Mouse (Mus musculus) limb, embryonic 15.5 days (tissue): ENCODE measurements around the gene Ttc6. TPM values are rescaled to one million over a fixed set of nuclear protein-coding genes. Genes with fewer than 3 reads are reported as not detected.

Experiments
- ATAC-seq: fragments of 200-750 bp; cut with Nextera tagmentation; 2 replicates; pipeline ENCODE4 v1.8.0; 2017; ENCODE audit warnings: low read depth, moderate TSS enrichment; ENCODE audit not compliant: insufficient number of reproducible peaks, low FRiP score, low TSS enrichment
- H3K27ac ChIP-seq: fragments of 300-500 bp; sonication (generic); 2 replicates; pipeline ENCODE4 v1.5.1; 2015; ENCODE audit warnings: moderate library complexity, mild to moderate bottlenecking, inconsistent platforms
- H3K27me3 ChIP-seq: fragments of 300-500 bp; sonication (generic); 2 replicates; pipeline ENCODE4 v1.6.1; 2015; ENCODE audit warnings: inconsistent platforms
- H3K36me3 ChIP-seq: fragments of 300-500 bp; sonication (generic); 2 replicates; pipeline ENCODE4 v1.6.1; 2015; ENCODE audit warnings: inconsistent platforms
- H3K4me1 ChIP-seq: fragments of 300-500 bp; sonication (generic); 2 replicates; pipeline ENCODE4 v1.6.1; 2015; ENCODE audit warnings: inconsistent platforms
- H3K4me2 ChIP-seq: fragments of 300-500 bp; sonication (generic); 2 replicates; pipeline ENCODE4 v1.6.1; 2015; ENCODE audit warnings: mild to moderate bottlenecking, inconsistent platforms
- H3K4me3 ChIP-seq: fragments of 300-500 bp; sonication (generic); 2 replicates; pipeline ENCODE4 v1.5.1; 2015; ENCODE audit warnings: mild to moderate bottlenecking, inconsistent platforms
- H3K9ac ChIP-seq: fragments of 300-500 bp; sonication (generic); 2 replicates; pipeline ENCODE4 v1.6.1; 2015; ENCODE audit warnings: inconsistent platforms
- H3K9me3 ChIP-seq: fragments of 300-500 bp; sonication (generic); 2 replicates; pipeline ENCODE4 v1.6.1; 2016; ENCODE audit warnings: inconsistent platforms
- whole genome bisulfite sequencing: fragments of 180-500 bp; shearing (Covaris S2); methylation state at CpG from one replicate; pipeline ENCODE4 v1.1.7; 2015; 5-methylcytosine and 5-hydroxymethylcytosine counted together
- polyA plus RNA-seq: library from polyadenylated mRNA; unstranded; fragments of >200 nt; fragmentation: Nextera tagmentation; extraction: Ambion mirVana; gene quantifications from 2 replicates; pipeline ENCODE4 v1.2.1, GENCODE M21; 2015

Ttc6 gene
- polyA plus RNA-seq, 1 experiment from 2014 or later = 0.29 TPM

DNA sequence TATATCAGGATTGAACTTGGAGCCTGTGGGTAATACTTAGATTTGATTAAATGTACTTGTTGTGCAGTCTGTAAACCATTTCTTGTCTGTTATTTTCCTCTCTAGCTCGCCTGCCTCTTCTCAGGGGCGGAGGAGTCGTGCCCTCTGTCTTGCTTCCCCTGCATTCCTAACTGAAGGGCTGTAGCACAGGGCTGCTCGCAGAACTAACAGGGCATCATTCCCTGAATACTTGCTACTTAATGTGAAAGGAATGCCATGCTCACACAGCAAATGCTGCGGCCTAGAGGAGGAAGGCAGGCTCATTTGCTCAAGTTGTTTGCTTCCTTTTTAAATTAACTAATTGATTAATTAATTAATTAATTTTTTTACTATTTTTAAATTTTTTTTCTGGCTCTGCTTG, 43.7 kb downstream of the Ttc6 start:
- H3K4me2 ChIP-seq = no peak overlapping the region
- H3K4me1 ChIP-seq = no peaks in the 10 kb centered on the region
- H3K9ac ChIP-seq = no peak overlapping the region
- ATAC-seq = no peak
- H3K36me3 ChIP-seq = no peaks in the 10 kb centered on the region
- H3K9me3 ChIP-seq = no peaks in the 10 kb centered on the region
- H3K4me3 ChIP-seq = no peak overlapping the region
- H3K27ac ChIP-seq = no peak overlapping the region
- no peaks in the 10 kb centered on the region for H3K27me3 ChIP-seq
- 61% methylated on average over 5 of the region's 5 CpGs for WGBS

DNA sequence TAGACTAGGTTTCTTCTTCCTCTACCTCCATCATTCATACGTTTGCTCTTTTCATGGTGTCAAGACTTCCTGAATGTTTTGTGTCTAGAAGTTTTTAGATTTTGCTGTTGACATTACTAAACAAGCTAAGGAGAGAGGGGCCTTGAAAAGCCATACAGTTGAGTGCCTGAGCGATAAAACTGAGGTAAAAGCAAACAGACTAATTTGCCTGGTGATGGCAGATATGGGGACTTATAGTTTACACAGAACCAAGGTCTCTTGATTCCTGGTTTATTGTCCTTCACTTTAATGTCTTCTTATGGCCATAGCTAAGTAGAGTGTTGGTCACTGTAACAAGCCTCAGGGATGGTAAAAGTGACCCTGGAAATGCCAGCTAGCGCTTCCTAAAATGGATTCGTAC, 51.2 kb downstream of the Ttc6 start:
- no peak overlapping the region for H3K4me3 ChIP-seq
- no peak for ATAC-seq
- WGBS = 88% methylated on average over 4 of the region's 4 CpGs

DNA sequence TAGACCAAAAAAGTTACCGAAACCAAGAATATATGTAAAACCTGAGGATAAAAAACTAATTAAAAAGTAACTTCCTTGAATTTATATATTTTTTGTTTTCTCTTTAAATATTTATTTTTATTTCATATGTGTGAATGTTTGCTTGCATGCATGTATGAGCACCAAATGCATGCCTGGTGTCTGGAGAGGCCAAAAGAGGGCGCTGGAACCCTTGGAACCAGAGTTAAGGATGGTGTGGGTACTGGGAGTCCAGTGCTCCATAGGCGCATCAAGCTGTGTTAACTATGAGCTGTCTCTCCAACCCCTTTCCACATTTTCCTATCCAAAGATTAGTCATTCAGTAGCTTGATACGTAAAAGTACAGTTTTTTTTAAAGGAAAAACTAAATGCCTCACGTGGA, 58.1 kb downstream of the Ttc6 start:
- no peaks in the 10 kb centered on the region for H3K36me3 ChIP-seq
- H3K4me2 ChIP-seq = no peak overlapping the region
- H3K27me3 ChIP-seq = no peaks in the 10 kb centered on the region
- no peaks in the 10 kb centered on the region for H3K9me3 ChIP-seq
- no peak for ATAC-seq
- no peak overlapping the region for H3K27ac ChIP-seq
- 67% methylated on average over 5 of the region's 5 CpGs for whole genome bisulfite sequencing
- no peak overlapping the region for H3K9ac ChIP-seq
- H3K4me3 ChIP-seq = no peak overlapping the region
- no peaks in the 10 kb centered on the region for H3K4me1 ChIP-seq

More for the DNA sequence above, 51.2 kb downstream of the Ttc6 start:
- Histone ChIP-seq H3K9me3 (no peaks in the 10 kb centered on the region), H3K36me3 (no peaks in the 10 kb centered on the region), H3K4me2 (no peak overlapping the region), H3K27ac (no peak overlapping the region), H3K27me3 (no peaks in the 10 kb centered on the region), H3K9ac (no peak overlapping the region), H3K4me1 (no peaks in the 10 kb centered on the region)

DNA sequence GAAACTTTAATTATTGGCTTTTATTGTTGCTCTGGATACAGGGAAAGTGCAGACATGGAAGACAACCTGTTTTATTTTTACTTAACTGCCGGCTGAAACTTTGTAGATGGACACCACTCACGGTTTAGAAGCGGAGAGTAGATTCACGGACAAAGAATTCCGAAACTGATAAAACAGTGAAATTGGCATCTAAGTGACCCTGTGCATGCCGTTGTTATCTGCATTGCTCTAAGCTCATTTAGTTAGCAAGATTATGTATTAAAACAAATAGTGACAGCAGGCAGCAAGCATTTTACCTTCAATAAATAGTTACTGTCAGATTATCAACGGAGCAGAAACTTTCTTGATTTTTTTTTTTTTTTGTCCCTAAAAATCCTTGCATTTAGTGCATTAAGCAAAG, 59.4 kb downstream of the Ttc6 start:
- WGBS = 54% methylated on average over 7 of the region's 7 CpGs
- Histone ChIP-seq H3K4me1 (no peaks in the 10 kb centered on the region), H3K9ac (no peak overlapping the region), H3K4me2 (no peak overlapping the region), H3K4me3 (no peak overlapping the region), H3K27ac (no peak overlapping the region), H3K36me3 (no peaks in the 10 kb centered on the region), H3K27me3 (no peaks in the 10 kb centered on the region), H3K9me3 (no peaks in the 10 kb centered on the region)
- no peak for ATAC-seq

DNA sequence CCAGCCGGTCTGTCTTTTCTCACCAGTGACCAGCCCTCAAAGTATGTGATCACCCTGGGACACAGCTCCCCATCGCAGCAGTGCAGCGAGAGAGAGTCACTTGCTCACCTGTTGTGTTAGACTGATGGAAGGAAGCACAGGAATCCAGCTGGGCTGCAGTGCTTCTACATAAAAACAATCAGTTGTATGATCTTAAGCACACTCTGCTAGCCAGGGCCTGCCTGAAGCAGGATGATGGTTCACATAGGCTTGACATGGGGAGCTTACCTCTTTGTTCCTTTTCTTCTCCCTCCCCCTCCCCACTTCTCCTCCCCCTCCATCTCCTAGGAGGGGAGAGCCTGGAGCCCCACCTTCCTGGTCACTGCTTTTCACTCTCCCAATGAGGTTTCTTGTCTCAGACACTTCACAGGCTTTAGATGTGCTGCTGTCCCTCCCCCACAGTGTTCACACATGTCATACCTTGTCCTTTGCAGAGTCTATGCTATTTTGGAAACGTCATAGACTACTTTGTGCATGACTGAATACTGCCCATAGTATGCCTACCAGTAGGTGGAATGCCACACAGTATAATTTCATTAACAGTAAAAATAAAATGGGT, 60.2 kb downstream of the Ttc6 start:
- no peaks in the 10 kb centered on the region for H3K36me3 ChIP-seq
- H3K27ac ChIP-seq = no peak overlapping the region
- no peak for ATAC-seq
- no peaks in the 10 kb centered on the region for H3K4me1 ChIP-seq
- no peak overlapping the region for H3K9ac ChIP-seq
- 33% methylated on average over 4 of the region's 4 CpGs for WGBS
- H3K27me3 ChIP-seq = no peaks in the 10 kb centered on the region
- no peak overlapping the region for H3K4me2 ChIP-seq
- no peak overlapping the region for H3K4me3 ChIP-seq
- H3K9me3 ChIP-seq = no peaks in the 10 kb centered on the region

DNA sequence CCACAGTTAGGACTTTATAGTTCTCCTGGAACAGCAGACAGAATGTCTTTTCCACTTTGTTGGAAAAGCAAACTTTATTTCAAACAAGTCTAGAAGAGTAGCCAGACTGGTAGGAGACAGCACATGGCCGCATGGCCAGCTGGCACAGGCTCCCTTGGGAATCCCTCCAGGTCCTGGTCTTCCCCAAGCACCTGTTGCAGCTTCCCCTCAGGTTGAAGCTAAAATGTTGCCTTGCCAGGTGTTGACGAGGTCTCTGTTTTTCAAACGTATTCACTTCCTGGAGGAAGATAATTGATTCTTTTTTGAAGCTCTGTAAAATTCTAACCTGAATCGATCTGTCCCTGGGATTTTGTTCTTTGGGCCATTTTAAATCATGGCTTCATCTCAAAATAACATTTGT, 86.1 kb downstream of the Ttc6 start:
- Histone ChIP-seq H3K36me3 (no peaks in the 10 kb centered on the region), H3K27me3 (no peaks in the 10 kb centered on the region), H3K4me2 (no peak overlapping the region), H3K9ac (no peak overlapping the region), H3K4me1 (no peaks in the 10 kb centered on the region), H3K27ac (no peak overlapping the region), H3K9me3 (no peaks in the 10 kb centered on the region), H3K4me3 (no peak overlapping the region)
- WGBS = 69% methylated on average over 4 of the region's 4 CpGs
- ATAC-seq = no peak

DNA sequence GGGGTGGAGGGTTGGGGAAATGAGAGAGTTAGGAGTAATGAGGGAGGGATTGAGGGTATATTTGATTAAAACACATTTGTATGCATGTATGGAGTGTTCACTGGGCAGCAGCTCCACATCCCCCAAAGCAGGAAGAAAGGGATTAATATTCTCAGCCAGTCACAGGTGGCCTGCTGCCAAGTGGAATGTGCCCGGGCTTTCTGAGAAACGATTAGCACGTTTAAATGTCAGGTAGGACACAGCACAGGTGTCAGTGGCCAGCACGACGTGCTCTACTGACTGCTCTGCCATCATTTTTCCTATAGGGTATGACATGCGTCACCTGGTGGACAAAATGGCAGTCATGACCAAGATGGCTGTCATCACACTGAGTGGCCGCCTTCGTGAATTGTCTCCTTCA, 86.8 kb downstream of the Ttc6 start:
- no peaks in the 10 kb centered on the region for H3K36me3 ChIP-seq
- H3K9ac ChIP-seq = no peak overlapping the region
- no peak for ATAC-seq
- no peak overlapping the region for H3K27ac ChIP-seq
- H3K4me3 ChIP-seq = no peak overlapping the region
- H3K4me1 ChIP-seq = no peaks in the 10 kb centered on the region
- H3K9me3 ChIP-seq = no peaks in the 10 kb centered on the region
- 59% methylated on average over 8 of the region's 8 CpGs for WGBS
- H3K4me2 ChIP-seq = no peak overlapping the region
- no peaks in the 10 kb centered on the region for H3K27me3 ChIP-seq

DNA sequence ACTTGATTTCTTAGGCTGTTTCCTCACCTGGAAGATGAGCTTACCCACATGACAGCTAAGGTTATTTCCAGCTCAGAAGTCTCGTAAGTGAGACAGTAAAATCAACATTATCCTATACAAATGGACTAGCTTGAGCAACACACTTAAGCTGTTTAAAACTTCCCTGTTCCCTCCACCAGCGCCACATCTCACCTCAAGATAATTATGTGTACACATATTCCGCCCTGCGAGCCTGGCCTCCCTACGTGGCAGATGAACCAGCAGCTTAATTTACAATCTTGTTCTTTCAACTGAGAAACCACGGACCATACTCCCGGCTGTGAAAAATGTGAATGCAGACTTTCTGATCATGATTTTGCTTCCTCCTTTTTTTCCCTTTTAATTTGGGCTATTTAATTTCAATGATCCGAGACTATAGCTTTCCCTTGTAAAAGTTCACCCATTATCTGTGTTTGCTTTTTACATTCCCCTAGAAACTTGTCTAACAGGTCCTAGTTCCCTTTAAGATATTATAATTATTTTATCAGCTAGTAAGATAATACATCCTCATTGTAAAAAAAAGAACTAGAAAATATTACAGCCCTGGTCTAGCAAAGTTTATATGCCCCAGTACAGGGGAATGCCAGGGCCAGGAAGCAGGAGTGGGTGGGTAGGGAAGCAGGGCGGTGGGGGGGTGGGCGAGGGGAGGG, 99.2 kb downstream of the Ttc6 start:
- Histone ChIP-seq H3K4me2 (no peak overlapping the region), H3K9me3 (no peaks in the 10 kb centered on the region), H3K27ac (no peak overlapping the region), H3K4me3 (no peak overlapping the region), H3K36me3 (no peaks in the 10 kb centered on the region), H3K4me1 (no peaks in the 10 kb centered on the region), H3K27me3 (no peaks in the 10 kb centered on the region), H3K9ac (no peak overlapping the region)
- ATAC-seq = no peak
- WGBS = 62% methylated on average over 10 of the region's 10 CpGs

DNA sequence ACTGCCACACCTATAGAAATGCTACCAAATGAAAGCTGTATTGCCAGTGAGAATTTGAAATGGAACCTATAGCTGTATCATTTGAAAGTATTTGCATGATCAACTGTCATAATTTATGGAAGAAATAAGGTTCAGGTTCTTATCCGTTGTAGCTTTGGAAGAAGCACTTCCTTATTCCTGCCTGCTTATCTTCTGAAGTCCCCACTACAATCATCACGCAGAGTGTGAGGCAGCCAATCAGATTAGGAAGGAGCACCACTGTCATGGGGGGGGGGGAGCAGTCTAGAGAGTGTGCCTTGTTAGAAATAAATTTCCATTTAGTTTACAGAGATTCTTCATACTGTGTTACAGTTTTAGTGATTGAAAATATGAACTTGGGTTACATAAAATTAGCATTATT, 108.5 kb downstream of the Ttc6 start:
- no peaks in the 10 kb centered on the region for H3K4me1 ChIP-seq
- ATAC-seq = no peak
- no peak overlapping the region for H3K27ac ChIP-seq
- no peak overlapping the region for H3K4me2 ChIP-seq
- no peaks in the 10 kb centered on the region for H3K27me3 ChIP-seq
- WGBS = 79% methylated on average over 2 of the region's 2 CpGs
- no peaks in the 10 kb centered on the region for H3K9me3 ChIP-seq
- no peaks in the 10 kb centered on the region for H3K36me3 ChIP-seq
- no peak overlapping the region for H3K9ac ChIP-seq
- H3K4me3 ChIP-seq = no peak overlapping the region

DNA sequence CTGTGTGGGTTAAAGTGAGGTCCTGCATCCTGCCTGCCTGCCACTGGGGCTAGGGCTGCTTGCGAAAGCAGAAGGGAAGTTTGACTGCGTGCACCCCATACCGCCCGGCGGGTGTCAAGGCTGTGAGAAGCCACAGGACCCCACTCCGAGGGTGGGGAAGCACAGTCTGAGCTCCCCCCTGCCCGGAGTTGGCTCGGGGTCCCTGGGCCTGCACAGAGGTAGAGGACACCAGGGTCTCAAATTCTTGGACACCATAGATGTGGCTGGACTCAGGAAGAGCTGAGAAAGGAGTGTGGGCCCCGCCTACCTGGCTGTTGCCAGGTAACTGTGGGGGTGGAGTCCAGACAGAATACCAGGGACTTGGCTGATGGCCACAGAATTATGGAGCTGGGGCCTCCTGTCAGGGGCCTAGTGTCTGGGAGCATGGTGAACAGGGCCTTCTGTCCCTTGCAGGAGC, 121.1 kb downstream of the Ttc6 start:
- no peaks in the 10 kb centered on the region for H3K9me3 ChIP-seq
- WGBS = 44% methylated on average over 9 of the region's 9 CpGs

DNA sequence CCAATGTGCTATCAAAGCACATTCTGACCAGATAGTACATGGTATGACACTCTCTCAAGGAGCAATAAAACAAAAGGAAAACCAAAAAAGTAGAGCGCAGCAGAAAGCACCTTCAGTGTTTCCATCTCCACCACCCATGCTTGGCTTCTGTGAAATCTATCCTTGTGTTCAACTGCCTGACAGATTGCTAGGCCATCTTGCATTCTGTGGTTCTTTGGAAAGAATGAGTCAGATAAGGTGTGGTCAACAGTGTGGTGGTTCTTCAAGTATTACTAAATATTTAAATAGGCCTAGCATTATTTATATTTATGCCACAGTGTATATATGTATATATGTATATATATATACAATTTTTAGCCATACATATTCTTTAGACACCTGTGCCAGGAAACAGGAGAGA, 146.1 kb downstream of the Ttc6 start:
- Histone ChIP-seq H3K27me3 (no peaks in the 10 kb centered on the region), H3K36me3 (no peaks in the 10 kb centered on the region), H3K4me1 (no peaks in the 10 kb centered on the region), H3K4me2 (no peak overlapping the region), H3K4me3 (no peak overlapping the region), H3K9me3 (no peaks in the 10 kb centered on the region), H3K9ac (no peak overlapping the region), H3K27ac (no peak overlapping the region)
- ATAC-seq = no peak
- 98% methylated on average over 1 of the region's 1 CpGs for WGBS

More for the DNA sequence above, 121.1 kb downstream of the Ttc6 start:
- no peak overlapping the region for H3K4me3 ChIP-seq
- H3K27me3 ChIP-seq = no peaks in the 10 kb centered on the region
- H3K9ac ChIP-seq = no peak overlapping the region
- peaks cover 5% of the 10 kb centered on the region; the same call in 1 of the 2 replicates for H3K4me1 ChIP-seq
- H3K36me3 ChIP-seq = no peaks in the 10 kb centered on the region
- H3K4me2 ChIP-seq = no peak overlapping the region
- H3K27ac ChIP-seq = no peak overlapping the region
- 0 out of 2 replicates have a peak, but pooled peaks have one; percentile 52 for ATAC-seq

DNA sequence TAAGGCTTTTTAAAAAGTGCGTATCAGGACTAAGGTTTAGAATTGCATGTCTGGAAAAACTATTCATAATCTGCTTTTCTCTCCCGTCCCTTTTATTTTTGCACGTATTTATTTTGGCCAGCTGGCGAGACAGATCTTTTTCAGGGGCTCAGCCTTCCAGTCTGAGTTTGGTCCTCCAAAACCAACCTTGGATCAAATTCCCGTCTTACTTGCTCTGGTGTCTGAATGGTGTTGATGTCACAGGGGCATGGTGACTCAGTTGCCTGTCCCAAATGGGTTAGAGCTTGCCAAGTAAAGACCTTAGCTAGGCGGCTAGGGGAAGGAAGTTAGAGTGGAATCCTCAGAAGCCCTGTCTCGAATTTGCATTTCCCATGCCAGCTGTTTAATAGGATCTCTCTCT, 200.8 kb downstream of the Ttc6 start:
- H3K9me3 ChIP-seq = no peaks in the 10 kb centered on the region
- H3K27me3 ChIP-seq = no peaks in the 10 kb centered on the region
- no peaks in the 10 kb centered on the region for H3K36me3 ChIP-seq
- no peak overlapping the region for H3K27ac ChIP-seq
- H3K9ac ChIP-seq = no peak overlapping the region
- 64% methylated on average over 7 of the region's 7 CpGs for WGBS
- no peak overlapping the region for H3K4me2 ChIP-seq
- no peak overlapping the region for H3K4me3 ChIP-seq
- ATAC-seq = no peak
- H3K4me1 ChIP-seq = no peaks in the 10 kb centered on the region
